Mouse (Mus musculus) c-Kit-positive CD71-negative TER-119-negative erythroid progenitor cells, embryonic 14.5 days (primary cell): ENCODE results near the gene Dchs2.

ENCODE experiments used
- DNase-seq: peaks from one replicate; pipeline ENCODE4 v3.0.0-alpha.2; 2013; ENCODE audit warnings: low read depth

Dchs2 gene

GRCm38 (mm10) chr3:83155600-83155999 lies 27.9 kb downstream of the Dchs2 start:
- DNase-seq: no peak

GRCm38 (mm10) chr3:83156165-83156564 lies 28.4 kb downstream of the Dchs2 start:
- no peak for DNase-seq

GRCm38 (mm10) chr3:83161542-83162231 lies 33.9 kb downstream of the Dchs2 start:
- no peak for DNase-seq

- no peak for DNase-seq
These were observed 35.9 kb downstream of the Dchs2 start for GRCm38 (mm10) chr3:83163676-83164075.

- DNase-seq: no peak
These were observed 57.8 kb downstream of the Dchs2 start for GRCm38 (mm10) chr3:83185527-83185926.

GRCm38 (mm10) chr3:83191271-83191670 lies 63.5 kb downstream of the Dchs2 start:
- no peak for DNase-seq

GRCm38 (mm10) chr3:83192401-83192800 lies 64.7 kb downstream of the Dchs2 start:
- DNase-seq: no peak

- DNase-seq: no peak
These were observed 67.2 kb downstream of the Dchs2 start for GRCm38 (mm10) chr3:83194911-83195310.

GRCm38 (mm10) chr3:83201286-83201980 lies 73.7 kb downstream of the Dchs2 start:
- no peak for DNase-seq

- no peak for DNase-seq
These were observed 77.4 kb downstream of the Dchs2 start for GRCm38 (mm10) chr3:83205073-83205668.

GRCm38 (mm10) chr3:83209646-83210045 lies 81.9 kb downstream of the Dchs2 start:
- no peak for DNase-seq

- DNase-seq: no peak
These were observed 82.5 kb downstream of the Dchs2 start for GRCm38 (mm10) chr3:83210210-83210609.

GRCm38 (mm10) chr3:83211939-83212338 lies 84.2 kb downstream of the Dchs2 start:
- DNase-seq: no peak

GRCm38 (mm10) chr3:83212578-83212977 lies 84.8 kb downstream of the Dchs2 start:
- no peak for DNase-seq

- no peak for DNase-seq
These were observed 90.3 kb downstream of the Dchs2 start for GRCm38 (mm10) chr3:83218059-83218458.

- DNase-seq: no peak
These were observed 92.4 kb downstream of the Dchs2 start for GRCm38 (mm10) chr3:83220101-83220500.

- DNase-seq: no peak
These were observed 94.4 kb downstream of the Dchs2 start for GRCm38 (mm10) chr3:83222125-83222524.

GRCm38 (mm10) chr3:83228383-83228782 lies 100.6 kb downstream of the Dchs2 start:
- no peak for DNase-seq

GRCm38 (mm10) chr3:83230326-83230725 lies 102.6 kb downstream of the Dchs2 start:
- DNase-seq: no peak

GRCm38 (mm10) chr3:83234457-83234856 lies 106.7 kb downstream of the Dchs2 start:
- DNase-seq: no peak

GRCm38 (mm10) chr3:83235061-83235460 lies 107.3 kb downstream of the Dchs2 start:
- no peak for DNase-seq

- no peak for DNase-seq
These were observed 118.8 kb downstream of the Dchs2 start for GRCm38 (mm10) chr3:83246536-83246935.

GRCm38 (mm10) chr3:83250001-83250545 lies 122.3 kb downstream of the Dchs2 start:
- DNase-seq: no peak
